Comparison of ENCODE assay signal across 20 mouse cellular contexts in the genomic region with DNA sequence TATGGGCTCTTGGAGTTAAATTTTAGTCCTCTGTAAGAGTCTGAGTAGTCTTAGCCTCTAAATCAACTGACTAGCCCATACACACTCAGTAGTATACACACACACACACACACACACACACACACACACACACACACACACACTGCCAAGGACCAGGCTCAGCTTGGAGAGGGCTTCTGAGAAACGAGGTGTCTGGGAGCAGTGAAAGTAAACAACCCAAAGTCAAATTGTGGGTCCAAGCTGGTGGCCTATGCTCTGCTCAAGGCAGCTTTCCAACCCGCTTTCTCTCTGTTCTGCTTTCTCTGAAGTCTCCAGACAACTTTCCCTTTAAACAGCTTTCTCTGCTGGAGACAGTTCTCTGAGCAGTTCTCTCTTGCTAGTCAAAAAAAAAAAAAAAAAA.
DNase-seq lines count a peak whose midpoint lies in the region; ATAC-seq and TF ChIP-seq lines count a peak whose summit lies in the region.
"Had no signal": no experiment of that assay in that cellular context is flagged by ENCODE, and none has a peak within 500 bp of the region (broad histone marks: within the 10 kb centered on the region; RNA-seq: fewer than 3 reads in every experiment).

No protein-coding gene starts in this region.

- H3K27ac ChIP-seq in lung, embryonic 15.5 days: no peak overlapping the region
- H3K27ac ChIP-seq in lung, postnatal 0 days (ENCODE audit: low read length): no peak overlapping the region
- H3K27ac ChIP-seq: embryonic facial prominence, embryonic 15.5 days; heart, adult 2 months; hindbrain, embryonic 10.5 days; hindbrain, embryonic 14.5 days had no signal

- no peak overlapping the region for H3K9ac ChIP-seq in lung, embryonic 15.5 days
- no peak overlapping the region for H3K9ac ChIP-seq in lung, postnatal 0 days (replicated peaks; ENCODE audit: low read depth)
- H3K9ac ChIP-seq: embryonic facial prominence, embryonic 15.5 days; heart, embryonic 12.5 days; hindbrain, embryonic 14.5 days had no signal

- no peak for TF ChIP-seq EP300 in lung, postnatal 0 days (IDR thresholded peaks at IDR 0.05)

- WGBS in lung, embryonic 15.5 days: 31% methylated on average over 2 of the region's 2 CpGs
- WGBS in lung, postnatal 0 days: 47% methylated on average over 2 of the region's 2 CpGs

- H3K27me3 ChIP-seq in lung, embryonic 15.5 days: no peaks in the 10 kb centered on the region
- no peaks in the 10 kb centered on the region for H3K27me3 ChIP-seq in lung, postnatal 0 days (replicated peaks; ENCODE audit: insufficient read depth, low read length)
- H3K27me3 ChIP-seq: embryonic facial prominence, embryonic 15.5 days; heart, embryonic 12.5 days had no signal

- TF ChIP-seq CTCF in lung, postnatal 0 days (IDR thresholded peaks at IDR 0.05): no peak

- ATAC-seq in lung, embryonic 15.5 days (ENCODE audit: borderline replicate concordance, extremely low read depth, low FRiP score, low TSS enrichment): peak; percentile 93
- ATAC-seq in lung, postnatal 0 days: peak; percentile 28; the same call in 1 of the 2 replicates
- no peak for ATAC-seq in cerebellum, adult (ENCODE audit: insufficient number of reproducible peaks, low FRiP score, low TSS enrichment)
- ATAC-seq: forebrain, embryonic 16.5 days had no signal

- no peak overlapping the region for H3K4me2 ChIP-seq in lung, embryonic 15.5 days
- no peak overlapping the region for H3K4me2 ChIP-seq in lung, postnatal 0 days (replicated peaks; ENCODE audit: low read depth, low read length)
- H3K4me2 ChIP-seq: embryonic facial prominence, embryonic 15.5 days; heart, embryonic 12.5 days; hindbrain, embryonic 14.5 days had no signal

- H3K4me1 ChIP-seq in lung, embryonic 15.5 days: peaks cover 7% of the 10 kb centered on the region; the same call in 1 of the 2 replicates
- H3K4me1 ChIP-seq in lung, postnatal 0 days (ENCODE audit: insufficient read depth, low read depth, low read length): no peaks in the 10 kb centered on the region
- H3K4me1 ChIP-seq: embryonic facial prominence, embryonic 15.5 days; hindbrain, embryonic 10.5 days had no signal

- DNase-seq in kidney, postnatal 36 days: peak; percentile 4 to 7
- DNase-seq in kidney, adult 9 months: no peak
- peak; percentile 39 for DNase-seq in lung, postnatal 0 days (ENCODE audit: low spot score)
- peak; percentile 49 for DNase-seq in lung, postnatal 36 days
- DNase-seq in urinary bladder, postnatal 14 days (ENCODE audit: low spot score): no peak
- DNase-seq: adrenal gland, adult 2 months; adrenal gland, postnatal 25 days; cerebellum, adult 2 months; cerebellum, postnatal 14 days; embryo, embryonic 11 days; gastrocnemius, postnatal 10 days; heart, adult 2 months had no signal

- no peak overlapping the region for H3K4me3 ChIP-seq in lung, embryonic 15.5 days
- H3K4me3 ChIP-seq in lung, postnatal 0 days (ENCODE audit: low read depth, low read length): no peak overlapping the region
- H3K4me3 ChIP-seq: embryonic facial prominence, embryonic 15.5 days; erythroblast, embryonic 14.5 days; heart, adult 2 months; heart, embryonic 12.5 days; hindbrain, embryonic 10.5 days had no signal

- no peaks in the 10 kb centered on the region for H3K36me3 ChIP-seq in lung, embryonic 15.5 days
- H3K36me3 ChIP-seq in lung, postnatal 0 days (ENCODE audit: insufficient read depth, low read length): no peaks in the 10 kb centered on the region
- H3K36me3 ChIP-seq: embryonic facial prominence, embryonic 15.5 days; heart, embryonic 12.5 days; hindbrain, embryonic 10.5 days had no signal

- no peaks in the 10 kb centered on the region for H3K9me3 ChIP-seq in lung, embryonic 15.5 days
- H3K9me3 ChIP-seq in lung, postnatal 0 days (ENCODE audit: low read length): no peaks in the 10 kb centered on the region
- H3K9me3 ChIP-seq: embryonic facial prominence, embryonic 15.5 days had no signal

Comparison
In these comparisons a context has a peak if more than half of its experiments do, and no peak if none do; other contexts are left out.
1. DNase-seq: peak in kidney, postnatal 36 days (2 of 2), lung, postnatal 0 days (single experiment) and lung, postnatal 36 days (single experiment); none in kidney, adult 9 months (single experiment) and urinary bladder, postnatal 14 days (single experiment).